Mouse (Mus musculus) gastrocnemius, postnatal 14 days (tissue): Measurements from ENCODE around the gene Smarcb1. TPM values are rescaled to one million over a fixed set of nuclear protein-coding genes. Genes with fewer than 3 reads are reported as not detected.

ENCODE experiments used
- DNase-seq: peaks from one replicate; pipeline ENCODE4 v3.0.0; 2021; ENCODE audit warnings: mixed read lengths
- intact Hi-C: fragments of 180-260 bp; cut with DNase I; formaldehyde crosslinking; loops from one replicate; pipeline ENCODE4 v1.15.1; 2025; ENCODE audit warnings: low total_unique reads
- long read RNA-seq, 2 experiments: library from polyadenylated mRNA; stranded (forward); transcript quantifications; one replicate each; pipeline ENCODE4 v2.0.0; 2021
- total RNA-seq, 2 experiments: library from RNA; stranded (reverse); gene quantifications; 2 replicates each; pipeline ENCODE4 v1.2.3; 2021

Smarcb1 gene
- 10 to 100 TPM; 17.7 to 28.0 TPM for total RNA-seq
- long read RNA-seq, experiment 1, transcript Smarcb1-201 (9 exons, 1,660 nt): major isoform, 11 of 24 reads
- long read RNA-seq, experiment 1, transcript Smarcb1-202 (9 exons, 1,622 nt): minor isoform, 8 of 24 reads
- long read RNA-seq, experiment 1, partial matches to known transcripts: 2 of 24 reads
- long read RNA-seq, experiment 1, other reads (novel, unspliced or antisense): 3 of 24 reads
- long read RNA-seq, experiment 2, transcript Smarcb1-202 (9 exons, 1,622 nt): minor isoform, 9 of 23 reads
- long read RNA-seq, experiment 2, transcript Smarcb1-201 (9 exons, 1,660 nt): major isoform, 14 of 23 reads
- long read RNA-seq, experiment 2, partial matches to known transcripts: 0 of 23 reads
- long read RNA-seq, experiment 2, other reads (novel, unspliced or antisense): 0 of 23 reads

DNA sequence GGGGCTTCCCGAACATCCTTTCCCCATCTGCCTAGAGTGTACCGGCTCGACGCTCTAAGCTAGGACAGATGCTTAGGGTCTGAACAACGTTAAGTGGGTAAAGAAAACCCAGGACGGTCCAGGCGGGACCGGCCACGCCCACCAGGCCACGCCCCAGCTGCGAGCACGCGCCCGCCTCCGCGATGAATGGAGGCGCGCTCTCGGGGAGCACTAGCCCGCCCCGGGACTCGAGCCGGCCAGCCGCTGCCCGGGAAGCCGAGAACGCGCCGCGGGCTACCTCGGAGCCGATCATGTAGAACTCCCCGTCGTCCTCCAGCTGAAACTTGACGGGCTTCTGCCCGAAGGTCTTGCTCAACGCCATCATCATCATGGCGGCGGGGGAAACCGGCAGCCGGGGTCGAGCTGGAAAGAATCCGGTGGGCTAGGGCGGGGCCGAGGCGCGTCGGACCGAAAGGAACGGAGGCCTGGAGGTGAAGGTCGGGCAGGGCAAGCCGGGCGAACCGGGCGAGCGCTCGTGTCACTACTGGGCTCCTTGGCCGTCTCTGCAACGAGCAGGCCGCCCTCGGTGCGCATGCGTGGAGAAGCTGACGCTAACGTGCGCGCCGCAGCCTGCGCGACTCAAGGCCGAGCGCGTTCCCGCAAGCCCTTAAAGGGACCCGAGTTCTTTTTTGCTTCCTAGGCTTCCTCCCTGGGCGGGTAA lies at the start of gene Smarcb1:
Gene Smarcb1 (minus strand): TSS at position 592 of the 700 bp plus-strand sequence.
- intact Hi-C loops: no loop called here
- DNase-seq: peak; percentile 95

DNA sequence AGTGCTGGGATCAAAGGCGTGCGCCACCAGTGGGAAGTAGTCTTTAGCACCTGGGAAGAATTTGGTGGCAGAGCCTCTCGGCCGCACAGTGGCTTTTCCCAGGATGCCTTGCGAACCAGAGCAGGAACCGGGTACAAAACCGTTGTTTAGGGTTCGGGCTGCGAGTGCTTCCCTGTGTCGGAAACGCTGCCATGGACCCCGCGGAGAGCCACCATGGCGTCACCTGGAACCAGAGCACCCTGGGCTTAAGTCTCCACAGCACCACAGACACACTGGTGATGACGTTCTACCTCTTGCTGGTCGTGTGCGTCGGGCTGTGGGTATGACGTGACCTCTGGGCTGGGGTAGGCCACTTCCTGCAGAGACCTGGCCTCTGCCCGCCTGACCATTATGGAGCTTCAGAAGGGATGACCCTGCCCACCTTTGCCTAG lies 33.0 kb upstream of the Smarcb1 start, which contains the start of gene Gm5134:
Gene Gm5134 (plus strand): TSS at position 134 of the 431 bp plus-strand sequence.
- no peak for DNase-seq
- intact Hi-C loops: no loop called here

DNA sequence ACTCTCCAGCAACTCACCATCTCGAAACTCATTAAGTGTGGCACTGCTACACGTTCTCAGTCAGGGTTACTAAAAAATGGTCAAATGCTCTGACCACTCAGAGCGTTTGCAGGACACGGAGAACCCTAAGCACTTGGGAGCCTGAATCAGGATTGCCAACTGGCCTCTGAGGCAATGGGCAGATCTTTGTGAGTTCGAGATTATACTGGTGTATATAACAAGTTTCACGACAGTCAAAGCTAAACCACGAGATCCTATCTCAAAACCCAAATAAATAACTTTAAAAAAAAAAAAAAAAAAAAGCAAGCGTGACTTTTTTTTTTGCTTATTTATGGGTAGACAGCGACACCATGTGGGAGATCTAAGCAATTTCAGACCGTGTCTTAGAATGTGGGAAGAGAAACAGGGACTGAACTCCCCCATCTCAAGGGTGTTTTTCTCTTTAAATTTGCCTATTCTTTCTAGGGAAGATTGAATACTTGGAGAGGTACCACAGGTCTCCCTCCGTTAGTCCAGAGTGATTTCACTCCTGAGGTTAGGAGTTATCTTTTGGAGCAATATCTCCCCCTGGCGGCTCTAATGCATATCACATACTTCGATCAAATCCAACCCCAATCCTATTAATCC lies 30.1 kb upstream of the Smarcb1 start:
- no peak for DNase-seq
- intact Hi-C loops: loop anchor here (2.0 kb wide), 1 partner anchor 209 kb away; no protein-coding TSS in a partner anchor

DNA sequence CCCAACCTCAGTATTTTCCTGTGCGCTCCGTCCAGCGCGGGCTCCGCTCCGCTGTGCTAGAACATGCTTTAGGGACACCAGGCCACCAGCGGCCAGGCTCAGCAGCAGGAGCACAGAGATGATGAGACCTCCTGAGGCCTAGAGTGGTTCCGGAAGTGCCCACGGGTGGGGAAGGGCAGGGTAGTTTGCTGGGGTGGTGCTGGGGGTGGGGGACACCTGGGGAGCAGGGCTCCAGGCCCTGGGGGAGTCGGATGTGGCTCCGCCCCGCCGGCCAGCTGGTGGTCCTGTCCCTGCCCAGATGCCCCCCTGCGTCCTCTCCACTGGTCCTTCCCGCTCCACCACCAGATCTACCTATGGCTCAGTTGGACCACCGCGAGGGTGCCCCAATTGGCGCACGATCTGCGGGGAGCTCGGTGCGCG lies 29.4 kb upstream of the Smarcb1 start:
- no peak for DNase-seq
- intact Hi-C loops: loop anchor here (2.0 kb wide), 1 partner anchor 208 kb away; no protein-coding TSS in a partner anchor

DNA sequence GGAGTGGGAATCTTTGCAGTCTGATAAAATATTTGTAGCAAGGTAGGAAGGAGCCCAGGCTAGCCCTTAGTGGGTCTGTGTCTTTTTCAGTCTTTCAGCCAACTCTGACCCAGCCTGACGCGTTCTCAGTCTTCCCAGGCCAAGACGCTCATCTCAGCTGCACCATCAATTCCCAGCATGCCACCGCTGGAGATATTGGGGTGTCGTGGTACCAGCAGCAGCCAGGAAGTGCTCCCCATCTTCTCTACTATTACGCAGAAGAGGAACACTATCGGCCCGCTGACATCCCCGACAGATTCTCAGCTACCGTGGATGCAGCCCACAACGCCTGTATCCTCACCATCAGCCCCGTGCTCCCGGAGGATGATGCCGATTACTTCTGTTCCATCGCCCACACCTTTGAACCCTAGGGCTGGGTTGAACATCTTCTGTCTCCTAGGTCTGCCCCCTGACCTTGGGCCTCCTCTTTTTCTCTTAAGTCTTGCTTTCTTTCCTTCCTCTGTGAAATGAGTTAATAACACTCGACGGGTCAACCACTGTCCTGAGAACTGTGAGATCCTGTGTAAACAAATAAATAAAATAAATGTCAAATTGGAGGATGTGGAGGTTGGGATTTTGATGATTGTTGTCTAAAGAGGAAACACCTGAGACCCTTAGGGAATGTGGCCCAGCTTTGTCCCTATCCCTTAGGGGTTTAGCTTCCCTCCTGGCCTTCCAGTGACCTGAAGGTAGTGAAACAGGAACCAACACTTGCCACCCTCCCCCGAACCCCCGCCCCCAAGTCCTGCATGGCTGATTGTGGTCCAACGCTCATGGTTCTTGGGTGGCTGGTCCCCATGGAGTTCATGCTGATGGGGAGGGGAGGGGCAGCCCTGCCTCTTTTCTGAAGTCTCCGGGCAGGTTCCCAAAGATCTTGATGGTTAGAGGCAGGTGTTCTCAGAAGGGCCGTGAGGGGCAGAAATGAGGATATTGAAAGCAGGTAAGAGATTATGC lies 27.9 kb upstream of the Smarcb1 start:
- DNase-seq: no peak
- intact Hi-C loops: loop anchor here (2.0 to 5.0 kb wide), 2 partner anchors 52 to 207 kb away; no protein-coding TSS in a partner anchor

DNA sequence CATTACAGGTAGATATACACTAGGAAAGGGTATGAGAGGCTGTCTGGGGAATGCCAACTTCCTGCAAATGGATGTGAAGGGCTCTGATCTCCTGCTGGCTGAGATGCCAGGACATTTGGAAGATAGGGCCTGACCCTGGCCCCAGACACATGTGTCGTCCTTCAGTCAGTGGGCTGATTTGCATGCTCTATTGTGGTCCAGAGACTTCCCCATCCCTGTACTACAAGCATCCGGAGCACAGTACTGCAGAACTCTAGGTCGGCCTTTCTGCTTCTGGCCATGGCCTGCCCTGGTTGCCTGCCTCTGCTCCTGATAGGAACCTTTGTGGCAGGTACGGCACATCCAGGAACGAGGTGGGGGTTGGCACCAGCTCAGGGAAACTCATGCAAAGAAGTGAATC lies 26.7 kb upstream of the Smarcb1 start:
- DNase-seq: no peak
- intact Hi-C loops: loop anchor here (5.0 kb wide), 1 partner anchor 51 kb away; no protein-coding TSS in a partner anchor

DNA sequence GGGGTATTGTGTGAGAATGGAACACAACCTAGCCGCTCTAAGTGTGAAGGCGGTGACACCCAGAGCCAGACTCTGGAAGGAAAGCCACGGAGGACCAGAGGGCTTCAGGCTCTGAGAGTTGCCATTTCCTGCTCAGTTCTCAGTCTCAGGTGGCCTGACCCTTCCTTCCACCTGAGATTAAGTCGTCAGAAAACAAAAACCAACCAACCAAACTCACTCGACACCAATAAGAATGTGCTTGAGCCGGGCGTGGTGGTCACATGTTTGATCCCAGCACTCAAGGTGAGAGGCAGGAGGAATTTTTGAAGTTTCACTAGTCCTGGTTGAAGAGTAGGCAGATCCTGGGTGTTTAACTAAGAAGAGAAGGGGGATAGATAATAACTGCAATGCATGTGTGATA lies 24.5 kb upstream of the Smarcb1 start:
- no peak for DNase-seq
- intact Hi-C loops: loop anchor here (5.0 kb wide), 1 partner anchor 49 kb away; no protein-coding TSS in a partner anchor

DNA sequence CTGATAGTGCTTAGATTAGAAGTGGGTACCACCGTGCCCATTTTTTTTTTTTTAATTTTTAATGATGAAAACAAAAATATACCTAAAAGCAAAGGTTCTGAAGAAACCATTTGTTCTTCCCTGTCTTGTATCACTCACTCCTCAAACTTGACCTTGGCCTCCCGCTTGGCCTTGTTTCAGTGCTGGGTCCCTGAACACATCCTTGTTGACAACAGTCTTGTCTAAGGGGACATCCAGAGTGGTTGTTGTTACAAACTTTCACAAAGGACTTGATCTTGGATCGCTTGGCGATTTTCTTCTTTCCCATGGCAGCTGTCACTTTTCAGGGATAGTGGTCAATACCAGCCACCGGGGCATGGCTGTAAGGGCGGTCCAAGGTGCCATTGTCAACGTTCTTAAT lies 23.8 kb upstream of the Smarcb1 start:
- DNase-seq: no peak
- intact Hi-C loops: loop anchor here (5.0 kb wide), 1 partner anchor 48 kb away; no protein-coding TSS in a partner anchor

DNA sequence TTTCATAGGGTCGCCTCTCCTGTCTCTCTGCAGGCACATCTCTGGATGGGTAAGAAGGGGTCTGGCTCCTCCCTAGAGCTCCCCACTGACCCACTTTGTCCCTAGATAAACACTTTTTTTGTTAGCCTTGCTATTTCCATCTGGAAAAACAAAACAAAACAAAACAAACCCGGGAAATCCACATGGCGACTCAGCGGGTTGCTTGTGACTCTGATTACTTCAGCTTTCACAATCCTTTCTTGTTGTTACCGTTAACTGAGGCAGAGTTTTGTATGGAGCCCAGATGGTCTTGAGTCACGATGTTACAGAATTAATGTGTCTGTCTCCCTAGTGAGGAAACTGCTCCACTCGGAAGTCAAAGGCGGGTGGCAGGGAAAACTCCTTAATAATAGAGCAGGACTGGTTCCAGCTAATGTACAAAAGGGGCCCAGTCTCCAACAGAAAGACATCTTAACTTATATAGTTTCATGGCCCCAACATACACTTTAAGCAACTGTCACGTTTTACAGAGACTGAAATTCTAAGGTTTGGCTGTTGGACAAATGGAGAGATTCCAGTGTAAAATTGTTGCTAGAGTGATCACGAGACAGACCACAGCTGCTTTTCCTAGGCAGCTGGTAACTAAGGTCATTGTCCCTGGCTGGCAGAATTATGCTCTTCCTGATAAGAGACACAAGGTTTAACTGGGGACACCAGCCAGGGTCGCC lies 22.8 kb upstream of the Smarcb1 start:
- intact Hi-C loops: no loop called here
- DNase-seq: no peak

DNA sequence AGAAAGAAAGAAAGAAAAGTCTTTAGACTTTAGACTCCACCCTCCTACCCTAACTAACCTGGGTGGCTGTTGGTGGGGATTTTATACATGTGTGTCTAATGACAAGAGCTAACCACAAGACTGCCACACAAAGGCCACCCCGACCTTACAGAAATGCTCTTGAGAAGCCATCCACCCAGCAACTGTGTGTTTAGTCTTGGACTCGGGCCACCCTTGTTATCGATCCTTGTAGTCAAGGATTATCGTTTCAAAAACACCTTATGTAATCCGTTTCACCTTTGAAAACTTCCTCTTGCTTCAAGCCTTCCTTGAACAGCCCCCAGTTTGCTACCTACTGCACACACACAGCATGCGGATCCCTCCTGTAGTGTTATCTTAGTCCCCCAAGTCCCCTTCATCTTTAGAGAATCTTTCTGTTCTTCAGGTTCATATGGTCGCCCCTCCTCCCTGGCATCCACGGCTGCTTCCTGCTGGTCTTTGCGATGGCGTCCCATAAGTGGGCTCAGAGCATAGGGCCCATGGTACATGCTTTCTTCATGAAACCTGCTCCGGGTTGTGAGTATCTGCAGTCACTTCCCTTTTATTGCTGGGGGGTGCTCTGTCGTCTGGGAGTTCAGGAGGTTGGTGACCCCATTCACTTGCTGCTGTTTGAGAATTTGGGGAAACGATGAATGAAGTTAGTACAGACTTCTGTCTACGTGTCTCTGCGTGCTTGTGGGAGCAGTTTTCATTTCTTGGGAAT lies 21.5 kb upstream of the Smarcb1 start, which contains the start of gene Vpreb3:
Gene Vpreb3 (plus strand): TSS at position 322 of the 742 bp plus-strand sequence.
- DNase-seq: no peak
- intact Hi-C loops: no loop called here

DNA sequence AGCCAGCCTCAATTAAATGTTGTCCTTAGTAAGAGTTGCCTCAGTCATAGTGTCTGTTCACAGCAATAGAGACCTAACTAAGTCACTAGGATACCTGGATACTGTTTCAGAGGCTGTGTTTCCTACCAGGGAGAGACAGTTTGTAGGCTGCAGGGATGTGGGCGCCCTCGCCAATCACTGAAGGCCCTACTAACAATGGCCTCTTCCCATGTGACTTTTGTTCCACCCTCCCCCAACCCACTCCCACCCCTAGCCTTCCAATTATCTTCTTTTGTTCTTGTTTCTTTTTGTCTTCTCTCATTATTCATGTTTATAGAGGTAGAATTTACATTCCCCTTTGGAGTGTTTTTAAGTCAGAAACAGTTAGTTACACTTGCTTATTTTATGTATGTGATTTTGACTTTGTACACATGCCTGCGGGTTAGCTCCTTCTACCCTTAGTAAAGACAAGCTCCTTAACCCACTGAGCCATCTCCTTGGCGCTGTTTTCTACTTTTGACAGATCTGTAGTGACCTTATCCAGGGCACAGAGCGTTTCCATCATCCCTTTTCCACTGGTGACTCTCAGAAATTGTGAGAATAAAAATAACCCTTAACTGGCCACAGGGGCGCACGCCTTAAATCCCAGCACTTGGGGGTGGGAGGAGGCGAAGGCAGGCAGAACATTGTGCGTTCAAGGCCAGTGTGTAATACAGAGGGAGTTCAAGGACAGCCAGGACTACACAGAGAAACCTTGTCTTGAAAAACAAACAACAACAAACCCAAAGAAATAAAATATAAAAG lies 19.8 kb upstream of the Smarcb1 start:
- DNase-seq: no peak
- intact Hi-C loops: no loop called here

DNA sequence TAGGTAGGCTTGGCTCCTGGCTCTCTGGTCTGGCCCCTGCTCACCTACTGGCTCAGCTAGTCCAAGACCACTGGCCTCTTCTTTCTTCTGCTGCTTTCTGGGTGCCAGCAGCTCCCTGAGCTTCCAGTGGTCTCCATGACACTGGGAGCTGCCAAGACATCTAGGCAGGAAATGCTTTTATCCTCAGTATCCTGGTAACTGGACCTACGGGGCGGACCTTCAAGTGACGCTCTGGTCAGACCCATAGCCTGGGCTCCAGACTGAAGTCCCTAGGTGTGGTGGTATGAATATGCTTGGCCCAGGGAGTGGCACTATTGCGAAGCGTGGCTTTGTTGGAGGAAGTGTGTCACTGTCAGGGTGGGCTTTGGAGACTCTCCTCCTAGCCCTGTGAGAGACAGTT lies 19.1 kb upstream of the Smarcb1 start, which contains the start of gene Gm867:
Gene Gm867 (minus strand): TSS at position 153 of the 400 bp plus-strand sequence.
- intact Hi-C loops: no loop called here
- DNase-seq: no peak

DNA sequence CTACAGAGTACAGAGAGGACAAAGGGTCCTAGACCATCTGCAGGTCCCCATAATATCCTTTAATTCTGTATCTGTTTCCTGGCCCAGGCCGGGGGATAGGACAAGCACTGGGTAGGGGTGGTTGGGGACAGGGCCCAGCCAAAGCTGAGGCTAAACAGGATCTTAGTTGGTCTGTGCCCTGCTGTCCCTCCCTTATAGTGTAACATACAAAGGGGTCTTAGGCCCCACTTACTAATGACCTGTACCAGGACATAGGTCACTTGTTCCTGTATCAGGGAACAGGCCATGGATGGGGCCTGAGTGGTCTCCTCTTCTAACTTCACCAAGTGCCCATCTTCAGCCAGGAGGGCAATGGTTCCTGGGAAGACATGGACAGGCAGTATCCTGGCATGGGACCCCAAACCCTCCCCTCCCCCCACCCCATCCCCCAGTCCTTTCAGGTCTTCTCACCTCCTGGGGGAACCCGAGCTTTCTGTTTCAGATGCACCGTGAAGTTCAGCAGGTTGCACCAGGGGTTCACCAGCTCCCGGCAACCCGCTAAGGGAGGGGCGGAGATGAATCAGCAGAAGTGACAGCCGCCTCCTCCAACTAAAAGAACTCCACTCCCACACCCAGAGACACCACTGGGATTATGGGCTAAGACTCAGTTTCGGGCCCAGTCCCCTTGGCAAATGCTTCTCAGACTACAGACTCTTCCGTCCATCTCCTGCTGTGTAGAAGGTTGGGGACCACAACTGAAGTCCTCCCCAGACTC lies 18.2 kb upstream of the Smarcb1 start:
- DNase-seq: no peak
- intact Hi-C loops: no loop called here

DNA sequence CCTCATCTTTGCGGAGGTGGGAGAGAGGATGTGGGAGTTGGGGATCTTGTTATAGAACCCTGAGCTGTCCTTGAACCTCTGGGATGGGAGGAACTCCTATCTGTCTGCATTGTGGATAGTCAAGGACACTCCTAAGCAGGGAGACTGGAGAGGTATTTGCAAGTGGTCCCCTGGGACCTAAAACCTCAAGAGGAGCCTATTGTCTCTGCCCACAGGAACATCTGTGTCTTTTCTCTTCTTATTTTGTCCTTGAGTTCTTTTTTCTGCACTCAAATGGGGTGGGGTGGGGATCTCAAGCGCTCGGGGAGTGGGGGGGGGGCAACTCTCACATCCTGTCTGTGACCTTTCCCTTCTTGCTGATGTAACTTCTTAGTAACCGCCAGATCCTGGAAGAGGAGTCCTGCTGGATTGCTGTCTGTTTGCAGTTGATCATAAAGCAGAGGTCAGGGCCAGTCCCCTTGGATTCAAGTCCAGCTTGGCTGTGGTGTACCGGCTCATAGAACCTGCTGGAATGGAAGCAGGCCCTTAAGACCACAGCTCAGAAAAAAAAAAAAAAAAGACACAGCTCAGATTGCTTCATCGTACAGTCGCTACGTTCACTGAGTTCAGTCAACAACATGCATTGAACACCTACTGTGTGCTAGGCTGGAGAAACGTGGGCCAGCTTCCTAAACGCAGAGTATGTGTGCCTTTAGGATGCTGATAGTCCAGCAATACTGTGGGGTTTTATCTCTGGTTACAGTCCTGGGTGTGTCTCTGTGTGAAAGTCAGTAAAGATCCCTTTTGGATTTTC lies 16.6 kb upstream of the Smarcb1 start:
- intact Hi-C loops: no loop called here
- DNase-seq: no peak
